Mouse (Mus musculus): ENCODE results near the gene Gm20894.
"Not testable (repeated sequence)": the region's sequence is repeated elsewhere in the genome, so short reads cannot be mapped to it uniquely, and the experiment has no call there.

The Gm20894 gene

DNA sequence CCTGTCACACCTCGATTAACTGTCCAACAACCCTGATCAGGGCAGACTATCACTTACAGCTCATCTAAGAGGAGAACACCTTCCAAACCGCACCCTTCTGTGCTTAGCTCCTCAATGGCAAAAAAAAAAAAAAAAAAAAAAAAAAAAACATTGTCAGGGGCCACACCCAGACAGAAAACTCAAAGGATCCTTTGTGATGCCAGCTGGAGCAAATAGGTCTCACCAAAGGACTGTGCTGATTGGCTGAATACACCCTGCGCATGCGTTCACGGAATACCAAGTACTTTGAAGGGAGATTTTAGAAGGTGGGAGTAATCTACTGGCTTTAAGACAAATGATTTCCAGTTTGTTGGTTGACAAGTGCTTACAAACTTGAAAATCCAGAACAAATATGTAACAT, at the start of gene Gm20894:
TSS of gene Gm20894 (minus strand) at position 101 of the 400 bp plus-strand sequence.
- DNase-seq = not testable (repeated sequence)
